In genomic region chr13:3893126-3893734, GRCm38 (mm10) we compare ENCODE assay signal across 8 mouse cellular contexts. TPM values are rescaled to one million over a fixed set of nuclear protein-coding genes. Genes with fewer than 3 reads are reported as not detected.
A peak's percentile ranks its signal among the peaks of the same experiment; 100 is the strongest.
DNase-seq lines count a peak whose midpoint lies in the region; ATAC-seq and TF ChIP-seq lines count a peak whose summit lies in the region.

No protein-coding gene starts in this region.

- no peaks in the 10 kb centered on the region for H3K9me3 ChIP-seq in ES-Bruce4 (replicated peaks; ENCODE audit: control insufficient read depth, insufficient read depth, low read length, poor library complexity, severe bottlenecking)
- H3K9me3 ChIP-seq in forebrain, embryonic 13.5 days (replicated peaks) = no peaks in the 10 kb centered on the region
- H3K9me3 ChIP-seq in liver, embryonic 16.5 days (replicated peaks; ENCODE audit: control insufficient read depth, low read length) = no peaks in the 10 kb centered on the region
- H3K9me3 ChIP-seq in neural tube, embryonic 12.5 days = no peaks in the 10 kb centered on the region
- no peaks in the 10 kb centered on the region for H3K9me3 ChIP-seq in stomach, postnatal 0 days (ENCODE audit: control insufficient read depth, low read length)

- peak overlapping the region; percentile 69 for H3K4me2 ChIP-seq in forebrain, embryonic 13.5 days
- H3K4me2 ChIP-seq in liver, embryonic 16.5 days (ENCODE audit: low read depth, low read length) = peak overlapping the region; percentile 64
- peak overlapping the region; percentile 71 for H3K4me2 ChIP-seq in neural tube, embryonic 12.5 days (replicated peaks)
- H3K4me2 ChIP-seq in stomach, postnatal 0 days (replicated peaks; ENCODE audit: low read depth) = peak overlapping the region; percentile 62

- ATAC-seq in cerebellum, adult (ENCODE audit: insufficient number of reproducible peaks, low FRiP score, low TSS enrichment) = peak; percentile 94
- peak; percentile 99 for ATAC-seq in forebrain, embryonic 13.5 days
- peak; percentile 96 for ATAC-seq in liver, embryonic 16.5 days (ENCODE audit: low read depth)
- peak; percentile 96 for ATAC-seq in neural tube, embryonic 12.5 days (ENCODE audit: low FRiP score, low read depth)
- peak; percentile 98 for ATAC-seq in stomach, postnatal 0 days (ENCODE audit: low FRiP score, low TSS enrichment)

- no peak for TF ChIP-seq EP300 in ES-Bruce4 (IDR thresholded peaks at IDR 0.05; ENCODE audit: insufficient read depth, low read depth, low read length)
- no peak for TF ChIP-seq EP300 in stomach, postnatal 0 days (optimal IDR thresholded peaks at IDR 0.05)

- peaks cover 6% of the 10 kb centered on the region; the same call in 1 of the 2 replicates for H3K36me3 ChIP-seq in ES-Bruce4 (ENCODE audit: control insufficient read depth, insufficient read depth, low read length, poor library complexity, severe bottlenecking)
- H3K36me3 ChIP-seq in forebrain, embryonic 13.5 days (ENCODE audit: poor library complexity, severe bottlenecking) = peaks cover under 1% of the 10 kb centered on the region; the same call in 1 of the 2 replicates
- H3K36me3 ChIP-seq in liver, embryonic 16.5 days (ENCODE audit: control insufficient read depth, insufficient read depth) = peaks cover 7% of the 10 kb centered on the region
- H3K36me3 ChIP-seq in neural tube, embryonic 12.5 days = peaks cover 4% of the 10 kb centered on the region
- H3K36me3 ChIP-seq in stomach, postnatal 0 days (ENCODE audit: control insufficient read depth, insufficient read depth, low read length) = peaks cover 1% of the 10 kb centered on the region; the same call in 1 of the 2 replicates

- DNase-seq in heart, postnatal 10 days = peak; percentile 89 to 93
- DNase-seq in kidney, postnatal 4 days = peak; percentile 93 to 96
- peak; percentile 96 for DNase-seq in stomach, postnatal 0 days (ENCODE audit: low spot score)

- no peaks in the 10 kb centered on the region for H3K4me1 ChIP-seq in ES-Bruce4 (ENCODE audit: control insufficient read depth, insufficient read depth, low read length)
- H3K4me1 ChIP-seq in forebrain, embryonic 13.5 days = 0 out of 2 replicates have a peak, but pooled peaks cover 7% of the 10 kb centered on the region
- H3K4me1 ChIP-seq in liver, embryonic 16.5 days (ENCODE audit: control insufficient read depth, low read depth, low read length) = peaks cover 29% of the 10 kb centered on the region
- H3K4me1 ChIP-seq in neural tube, embryonic 12.5 days = peaks cover 9% of the 10 kb centered on the region; the same call in 1 of the 2 replicates
- H3K4me1 ChIP-seq in stomach, postnatal 0 days (replicated peaks; ENCODE audit: control insufficient read depth, insufficient read depth) = no peaks in the 10 kb centered on the region

- H3K27ac ChIP-seq in ES-Bruce4 (ENCODE audit: insufficient read depth, low read length) = no peak overlapping the region
- H3K27ac ChIP-seq in forebrain, embryonic 13.5 days = no peak overlapping the region
- H3K27ac ChIP-seq in liver, embryonic 16.5 days (ENCODE audit: low read length) = peak overlapping the region; percentile 79
- no peak overlapping the region for H3K27ac ChIP-seq in neural tube, embryonic 12.5 days
- peak overlapping the region; percentile 81 for H3K27ac ChIP-seq in stomach, postnatal 0 days (replicated peaks)

- TF ChIP-seq CTCF in ES-Bruce4 (IDR thresholded peaks at IDR 0.05; ENCODE audit: low read depth, low read length) = no peak
- TF ChIP-seq CTCF in stomach, postnatal 0 days (IDR thresholded peaks at IDR 0.05; ENCODE audit: low read depth) = peak; percentile 13; the same call in 1 of the 2 replicates

- peak overlapping the region; percentile 83 for H3K4me3 ChIP-seq in ES-Bruce4 (ENCODE audit: low read depth, low read length)
- H3K4me3 ChIP-seq in forebrain, embryonic 13.5 days = peak overlapping the region; percentile 51
- H3K4me3 ChIP-seq in liver, embryonic 16.5 days (ENCODE audit: low read depth, low read length) = peak overlapping the region; percentile 84
- peak overlapping the region; percentile 46 for H3K4me3 ChIP-seq in neural tube, embryonic 12.5 days
- peak overlapping the region; percentile 61 for H3K4me3 ChIP-seq in stomach, postnatal 0 days (ENCODE audit: low read depth, low read length)

- intact Hi-C loops in heart, postnatal 10 days (cut with DNase I) = no loop called here

- peak overlapping the region; percentile 55 for H3K9ac ChIP-seq in ES-Bruce4 (ENCODE audit: low read depth, poor library complexity, severe bottlenecking)
- peak overlapping the region; percentile 62 for H3K9ac ChIP-seq in forebrain, embryonic 13.5 days
- H3K9ac ChIP-seq in liver, embryonic 16.5 days (ENCODE audit: low read depth, low read length) = peak overlapping the region; percentile 83
- H3K9ac ChIP-seq in neural tube, embryonic 12.5 days = peak overlapping the region; percentile 38
- peak overlapping the region; percentile 71 for H3K9ac ChIP-seq in stomach, postnatal 0 days (ENCODE audit: low read length)

- TF ChIP-seq POLR2A in ES-Bruce4 (IDR thresholded peaks at IDR 0.05; ENCODE audit: insufficient read depth, low read length) = peak; percentile 63

- no peaks in the 10 kb centered on the region for H3K27me3 ChIP-seq in ES-Bruce4 (ENCODE audit: control insufficient read depth, insufficient read depth, low read length, poor library complexity, severe bottlenecking)
- no peaks in the 10 kb centered on the region for H3K27me3 ChIP-seq in forebrain, embryonic 13.5 days
- H3K27me3 ChIP-seq in liver, embryonic 16.5 days (ENCODE audit: control insufficient read depth, insufficient read depth, low read depth, low read length) = no peaks in the 10 kb centered on the region
- H3K27me3 ChIP-seq in neural tube, embryonic 12.5 days (replicated peaks) = no peaks in the 10 kb centered on the region
- no peaks in the 10 kb centered on the region for H3K27me3 ChIP-seq in stomach, postnatal 0 days (ENCODE audit: control insufficient read depth, insufficient read depth, low read length)

- WGBS in forebrain, embryonic 13.5 days = under 1% methylated on average over 35 of the region's 35 CpGs
- WGBS in liver, embryonic 16.5 days (ENCODE audit: insufficient replicate concordance) = 0% methylated on average over 35 of the region's 35 CpGs
- under 1% methylated on average over 35 of the region's 35 CpGs for WGBS in neural tube, embryonic 12.5 days
- whole genome bisulfite sequencing in stomach, postnatal 0 days = under 1% methylated on average over 35 of the region's 35 CpGs

RNA-seq across cellular contexts. Expression of gene Net1, which starts 24.8 kb away (rescaled TPM):
- 64.7 and 71.6 TPM in 2 replicates for polyA plus RNA-seq in ES-Bruce4 (2011; ENCODE audit: insufficient read depth, insufficient read length, low read depth, missing spikeins)
- polyA plus RNA-seq in forebrain, embryonic 13.5 days (2015; fragmentation: Nextera tagmentation; extraction: Ambion mirVana) = 23.4 and 24.1 TPM in 2 replicates
- total RNA-seq in heart, postnatal 10 days (2021) = 10 to 100 TPM; 37.4 to 41.6 TPM
- polyA plus RNA-seq in liver, embryonic 16.5 days (2015; fragmentation: Nextera tagmentation; extraction: Ambion mirVana) = 57.6 and 59.3 TPM in 2 replicates
- 37.6 and 38.4 TPM in 2 replicates for polyA plus RNA-seq in neural tube, embryonic 12.5 days (2016; fragmentation: Nextera tagmentation; extraction: Ambion mirVana)
- polyA plus RNA-seq in stomach, postnatal 0 days (2015; fragmentation: Nextera tagmentation; extraction: Ambion mirVana) = 54.6 and 59.1 TPM in 2 replicates

RNA-seq across cellular contexts. Expression of gene Tubal3, which starts 24.8 kb away (rescaled TPM):
- polyA plus RNA-seq in ES-Bruce4 (2011; ENCODE audit: insufficient read depth, insufficient read length, low read depth, missing spikeins) = not detected in 2 replicates
- not detected in 2 replicates for polyA plus RNA-seq in forebrain, embryonic 13.5 days (2015; fragmentation: Nextera tagmentation; extraction: Ambion mirVana)
- not detected for total RNA-seq in heart, postnatal 10 days (2021)
- polyA plus RNA-seq in liver, embryonic 16.5 days (2015; fragmentation: Nextera tagmentation; extraction: Ambion mirVana) = 0.30 TPM in 1 of 2 replicates, not detected in the other
- not detected in 2 replicates for polyA plus RNA-seq in neural tube, embryonic 12.5 days (2016; fragmentation: Nextera tagmentation; extraction: Ambion mirVana)
- polyA plus RNA-seq in stomach, postnatal 0 days (2015; fragmentation: Nextera tagmentation; extraction: Ambion mirVana) = not detected in 2 replicates

RNA-seq across cellular contexts. Expression of gene Calm5, which starts 39.3 kb away (rescaled TPM):
- polyA plus RNA-seq in ES-Bruce4 (2011; ENCODE audit: insufficient read depth, insufficient read length, low read depth, missing spikeins) = not detected in 2 replicates
- polyA plus RNA-seq in forebrain, embryonic 13.5 days (2015; fragmentation: Nextera tagmentation; extraction: Ambion mirVana) = not detected in 2 replicates
- total RNA-seq in heart, postnatal 10 days (2021) = not detected
- polyA plus RNA-seq in liver, embryonic 16.5 days (2015; fragmentation: Nextera tagmentation; extraction: Ambion mirVana) = not detected in 2 replicates
- polyA plus RNA-seq in neural tube, embryonic 12.5 days (2016; fragmentation: Nextera tagmentation; extraction: Ambion mirVana) = not detected in 2 replicates
- 0.18 TPM in 1 of 2 replicates, not detected in the other for polyA plus RNA-seq in stomach, postnatal 0 days (2015; fragmentation: Nextera tagmentation; extraction: Ambion mirVana)

RNA-seq across cellular contexts. Expression of gene Ucn3, which starts 51.9 kb away (rescaled TPM):
- not detected in 2 replicates for polyA plus RNA-seq in ES-Bruce4 (2011; ENCODE audit: insufficient read depth, insufficient read length, low read depth, missing spikeins)
- not detected in 2 replicates for polyA plus RNA-seq in forebrain, embryonic 13.5 days (2015; fragmentation: Nextera tagmentation; extraction: Ambion mirVana)
- not detected for total RNA-seq in heart, postnatal 10 days (2021)
- not detected in 2 replicates for polyA plus RNA-seq in liver, embryonic 16.5 days (2015; fragmentation: Nextera tagmentation; extraction: Ambion mirVana)
- not detected in 2 replicates for polyA plus RNA-seq in neural tube, embryonic 12.5 days (2016; fragmentation: Nextera tagmentation; extraction: Ambion mirVana)
- not detected in 2 replicates for polyA plus RNA-seq in stomach, postnatal 0 days (2015; fragmentation: Nextera tagmentation; extraction: Ambion mirVana)

RNA-seq across cellular contexts. Expression of gene Calm4, which starts 55.7 kb away (rescaled TPM):
- not detected in 2 replicates for polyA plus RNA-seq in ES-Bruce4 (2011; ENCODE audit: insufficient read depth, insufficient read length, low read depth, missing spikeins)
- not detected in 2 replicates for polyA plus RNA-seq in forebrain, embryonic 13.5 days (2015; fragmentation: Nextera tagmentation; extraction: Ambion mirVana)
- not detected for total RNA-seq in heart, postnatal 10 days (2021)
- polyA plus RNA-seq in liver, embryonic 16.5 days (2015; fragmentation: Nextera tagmentation; extraction: Ambion mirVana) = not detected in 2 replicates
- not detected in 2 replicates for polyA plus RNA-seq in neural tube, embryonic 12.5 days (2016; fragmentation: Nextera tagmentation; extraction: Ambion mirVana)
- 280 and 324 TPM in 2 replicates for polyA plus RNA-seq in stomach, postnatal 0 days (2015; fragmentation: Nextera tagmentation; extraction: Ambion mirVana)

Comparison
In these comparisons a context has a peak if more than half of its experiments do, and no peak if none do; other contexts are left out.
1. H3K27ac ChIP-seq: peak in liver, embryonic 16.5 days (single experiment) and stomach, postnatal 0 days (single experiment); none in ES-Bruce4 (single experiment), forebrain, embryonic 13.5 days (single experiment) and neural tube, embryonic 12.5 days (single experiment).
2. Peak in every context shown above with its lines, with median percentiles within 50 percentile points of each other: H3K4me3 ChIP-seq, H3K9ac ChIP-seq, ATAC-seq, H3K4me2 ChIP-seq and DNase-seq.